Mouse (Mus musculus): ENCODE results near the gene Hat1. TPM values are rescaled to one million over a fixed set of nuclear protein-coding genes. Genes with fewer than 3 reads are reported as not detected.
"Not testable (repeated sequence)": the region's sequence is repeated elsewhere in the genome, so short reads cannot be mapped to it uniquely, and the experiment has no call there.

Hat1 gene
- polyA plus RNA-seq, 1 experiment from 2014 or later = 197 TPM

DNA sequence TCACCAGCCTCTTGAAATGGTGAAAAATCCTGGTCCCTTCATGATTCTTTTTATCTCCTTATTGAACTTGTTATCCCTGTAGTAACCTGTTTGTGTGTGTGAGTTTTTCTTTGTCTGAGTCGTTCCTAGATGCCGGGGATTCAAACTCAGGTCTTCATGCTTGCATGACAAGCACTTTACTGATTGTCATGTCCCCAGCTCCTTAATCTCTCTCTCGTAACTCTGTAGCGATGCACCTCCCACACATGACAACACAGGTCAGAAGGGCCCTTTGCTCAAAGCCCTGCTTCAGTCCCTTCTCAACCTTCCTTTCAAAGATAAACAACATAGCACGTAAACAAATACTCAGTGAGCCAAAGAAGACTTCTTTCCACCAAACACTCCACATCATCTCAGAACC is 30.4 kb upstream of the Hat1 start:
- 90% methylated on average over 5 of the region's 5 CpGs for WGBS
- H3K27me3 ChIP-seq (replicated peaks; ENCODE audit: low read depth, poor library complexity, severe bottlenecking) = no peaks in the 10 kb centered on the region
- H3K4me1 ChIP-seq = peaks cover 18% of the 10 kb centered on the region
- no peaks in the 10 kb centered on the region for H3K9me3 ChIP-seq
- no peak for DNase-seq (ENCODE audit: low spot score)
- H3K4me3 ChIP-seq = no peak overlapping the region
- no peak overlapping the region for H3K27ac ChIP-seq (replicated peaks)
- H3K36me3 ChIP-seq (replicated peaks) = peaks cover 13% of the 10 kb centered on the region

DNA sequence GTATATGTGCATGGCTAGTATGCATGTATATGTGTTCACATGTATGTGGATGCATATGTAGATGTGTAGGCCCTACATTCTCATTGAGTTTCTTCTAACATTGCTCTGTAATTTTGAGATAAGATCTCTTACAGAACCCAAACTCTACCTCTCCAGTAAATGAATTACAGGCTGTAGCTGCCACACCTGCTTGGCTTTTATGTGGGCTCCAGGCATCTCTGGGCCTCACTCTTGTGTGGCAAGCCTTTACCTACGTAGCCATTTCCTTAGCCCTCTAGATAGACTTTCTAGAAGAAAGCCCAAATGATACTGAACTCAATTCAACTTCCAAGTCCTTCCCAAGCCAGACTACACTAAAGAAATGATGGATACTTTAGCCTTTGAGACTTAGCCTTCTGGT is 28.6 kb upstream of the Hat1 start:
- 79% methylated on average over 1 of the region's 1 CpGs for WGBS
- Histone ChIP-seq H3K27ac (replicated peaks) (no peak overlapping the region), H3K36me3 (replicated peaks) (peaks cover 13% of the 10 kb centered on the region)

DNA sequence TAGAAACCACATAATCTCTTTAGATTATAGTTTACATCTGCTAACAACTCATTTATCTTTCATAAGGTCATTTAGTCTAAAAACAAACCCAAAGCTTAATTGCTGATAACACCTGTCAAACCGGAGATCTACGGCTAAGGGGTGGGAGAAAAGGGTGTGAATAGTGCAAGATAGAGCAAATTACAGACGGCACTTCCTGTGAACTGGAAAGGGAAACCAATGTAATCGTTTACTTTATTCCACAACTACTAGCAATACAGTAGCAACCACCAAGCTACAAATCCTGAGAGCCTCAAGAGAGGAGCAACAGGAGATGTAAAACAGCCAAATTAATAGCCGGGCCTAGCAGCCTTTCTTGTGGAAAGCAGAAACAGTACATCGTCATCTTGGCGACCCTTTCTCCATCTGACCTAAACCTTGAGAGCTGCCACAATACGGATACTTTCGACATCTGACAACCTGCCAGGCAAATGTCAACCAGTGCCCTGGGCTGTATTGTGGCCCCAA is 22.1 kb upstream of the Hat1 start:
- Histone ChIP-seq H3K4me3 (peak overlapping the region; percentile 89), H3K4me1 (peaks cover 23% of the 10 kb centered on the region), H3K9me3 (no peaks in the 10 kb centered on the region), H3K36me3 (replicated peaks) (peaks cover 3% of the 10 kb centered on the region), H3K27me3 (replicated peaks; ENCODE audit: low read depth, poor library complexity, severe bottlenecking) (no peaks in the 10 kb centered on the region), H3K27ac (replicated peaks) (peak overlapping the region; percentile 89)
- 32% methylated on average over 9 of the region's 9 CpGs for WGBS
- no peak for DNase-seq (ENCODE audit: low spot score)

More for the DNA sequence above, 28.6 kb upstream of the Hat1 start:
- H3K27me3 ChIP-seq (replicated peaks; ENCODE audit: low read depth, poor library complexity, severe bottlenecking) = no peaks in the 10 kb centered on the region
- H3K4me1 ChIP-seq = peaks cover 11% of the 10 kb centered on the region
- H3K9me3 ChIP-seq = no peaks in the 10 kb centered on the region
- DNase-seq (ENCODE audit: low spot score) = no peak
- no peak overlapping the region for H3K4me3 ChIP-seq

DNA sequence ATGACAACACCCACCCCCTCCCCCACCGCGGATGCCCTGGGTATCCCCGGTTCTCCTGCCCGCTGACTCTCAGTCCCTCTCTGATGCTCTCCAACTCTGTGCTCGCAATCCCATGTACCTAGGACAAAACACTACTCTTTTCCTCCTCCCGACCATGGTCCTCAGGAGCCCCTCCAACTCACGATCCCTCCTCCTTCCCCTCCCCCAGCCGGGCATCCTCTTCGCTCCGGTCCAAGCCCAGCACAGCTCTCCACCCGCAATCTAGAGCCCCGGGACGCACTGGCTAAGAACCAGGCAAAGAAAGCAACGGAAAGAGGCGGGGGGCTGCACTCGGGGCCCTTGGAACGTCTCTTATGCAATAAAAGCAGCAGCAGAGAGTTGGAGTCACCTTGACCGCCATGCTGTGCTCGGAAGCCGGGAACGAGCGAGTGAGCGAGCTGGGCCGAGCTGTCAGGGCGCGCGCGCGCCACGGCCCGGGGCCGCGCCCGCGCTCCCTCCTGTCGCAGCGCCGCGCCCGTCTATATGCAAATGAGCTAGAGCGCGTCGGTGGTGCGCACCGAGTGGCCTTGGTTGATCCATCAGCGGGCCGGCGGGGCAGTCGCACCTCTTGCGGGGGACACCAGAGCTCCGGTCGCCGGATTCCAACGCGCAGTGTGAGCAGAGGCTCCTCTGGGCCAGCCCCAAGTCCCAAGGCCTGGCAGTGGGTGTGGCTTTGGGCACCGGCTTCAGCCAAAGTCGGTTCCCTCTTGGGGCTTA is 21.5 kb upstream of the Hat1 start, which contains the start of gene Slc25a12:
TSS of gene Slc25a12 (minus strand) at position 625 of the 756 bp plus-strand sequence.
- Histone ChIP-seq H3K9me3 (no peaks in the 10 kb centered on the region), H3K27ac (replicated peaks) (peak within 1 kb of the TSS; percentile 89), H3K4me3 (peak within 1 kb of the TSS; percentile 89), H3K27me3 (replicated peaks; ENCODE audit: low read depth, poor library complexity, severe bottlenecking) (no peaks in the 10 kb centered on the region), H3K4me1 (peaks cover 23% of the 10 kb centered on the region), H3K36me3 (replicated peaks) (no peaks in the 10 kb centered on the region)
- DNase-seq (ENCODE audit: low spot score) = peak; percentile 89
- WGBS = under 1% methylated on average over 57 of the region's 57 CpGs

DNA sequence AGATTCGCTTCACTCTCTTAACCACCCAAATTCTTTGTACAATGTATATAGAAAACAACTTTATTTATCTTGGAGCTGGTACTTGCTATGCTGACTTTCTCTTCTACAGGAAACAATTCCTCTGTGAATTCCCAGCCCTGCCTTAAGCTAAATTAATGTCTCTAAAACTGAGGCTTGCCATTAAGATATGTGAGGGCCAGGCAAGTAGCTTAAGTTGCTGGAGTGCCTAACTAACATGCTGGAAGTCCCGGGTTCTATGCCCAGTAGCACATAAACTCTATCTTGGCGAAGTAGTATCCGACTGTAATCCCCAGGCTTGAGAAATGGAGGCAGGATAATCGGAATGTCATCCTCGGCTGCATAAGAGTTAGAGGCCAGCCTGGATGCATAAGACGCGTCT is 20.7 kb upstream of the Hat1 start:
- 40% methylated on average over 8 of the region's 8 CpGs for WGBS
- no peaks in the 10 kb centered on the region for H3K36me3 ChIP-seq (replicated peaks)
- H3K9me3 ChIP-seq = no peaks in the 10 kb centered on the region
- H3K27me3 ChIP-seq (replicated peaks; ENCODE audit: low read depth, poor library complexity, severe bottlenecking) = no peaks in the 10 kb centered on the region
- H3K4me3 ChIP-seq = peak overlapping the region; percentile 89
- no peak for DNase-seq (ENCODE audit: low spot score)
- no peak overlapping the region for H3K27ac ChIP-seq (replicated peaks)
- H3K4me1 ChIP-seq = peaks cover 23% of the 10 kb centered on the region

GRCm38 (mm10) chr2:71371790-71372189 is 17.0 kb upstream of the Hat1 start:
- 89% methylated on average over 5 of the region's 5 CpGs for whole genome bisulfite sequencing
- peaks cover 28% of the 10 kb centered on the region for H3K4me1 ChIP-seq
- no peaks in the 10 kb centered on the region for H3K27me3 ChIP-seq (replicated peaks; ENCODE audit: low read depth, poor library complexity, severe bottlenecking)
- no peaks in the 10 kb centered on the region for H3K36me3 ChIP-seq (replicated peaks)
- no peak overlapping the region for H3K27ac ChIP-seq (replicated peaks)
- no peak overlapping the region for H3K4me3 ChIP-seq
- no peaks in the 10 kb centered on the region for H3K9me3 ChIP-seq
- no peak for DNase-seq (ENCODE audit: low spot score)

- not testable (repeated sequence) for H3K36me3 ChIP-seq (replicated peaks); H3K27ac ChIP-seq (replicated peaks); H3K9me3 ChIP-seq; H3K4me3 ChIP-seq; DNase-seq (ENCODE audit: low spot score); H3K27me3 ChIP-seq (replicated peaks; ENCODE audit: low read depth, poor library complexity, severe bottlenecking)
- peaks cover 25% of the 10 kb centered on the region for H3K4me1 ChIP-seq
- WGBS = 90% methylated on average over 4 of the region's 4 CpGs
These were observed 16.5 kb upstream of the Hat1 start for GRCm38 (mm10) chr2:71372261-71372660.

DNA sequence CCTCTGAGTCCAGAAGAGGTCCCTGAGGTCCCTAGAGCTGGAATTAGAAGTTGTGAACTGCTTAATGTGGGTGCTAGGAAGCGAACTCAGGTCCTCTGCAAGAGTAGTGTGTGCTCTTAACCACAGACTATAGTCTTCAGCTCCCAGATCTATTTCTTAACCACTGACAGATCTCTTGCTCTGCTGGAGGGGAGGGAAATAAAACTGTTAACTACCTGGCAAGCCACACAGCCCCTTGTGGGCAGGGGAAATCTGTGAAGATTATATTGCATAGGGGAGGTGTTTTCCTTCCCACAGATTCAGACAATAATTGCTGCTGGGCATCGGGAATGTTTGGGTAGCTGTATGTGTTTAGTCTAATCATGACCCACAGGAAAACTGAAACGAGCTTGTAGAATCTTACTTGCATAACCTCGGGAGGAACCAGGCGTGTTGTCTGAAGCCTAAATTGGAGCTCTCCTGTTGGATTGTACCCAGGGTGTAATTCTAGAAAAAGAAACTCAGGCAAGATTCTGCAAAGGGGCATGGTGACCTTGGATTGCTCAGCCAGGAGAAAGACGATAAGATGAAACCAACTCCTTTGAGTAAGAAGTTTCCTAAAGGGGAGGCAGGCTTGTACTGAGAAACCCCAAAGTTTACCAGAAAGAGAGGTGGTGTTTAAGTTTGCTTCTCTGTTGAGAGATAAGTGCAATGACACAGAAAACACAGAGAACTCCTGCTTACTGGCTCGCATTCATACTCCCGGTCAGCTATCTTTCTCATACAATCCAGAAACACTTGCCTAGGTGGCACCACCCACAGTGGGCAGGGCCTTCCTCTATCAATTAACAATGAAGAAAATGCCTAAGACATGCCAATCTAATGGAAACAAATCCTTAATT is 14.2 kb upstream of the Hat1 start:
- Histone ChIP-seq H3K4me3 (no peak overlapping the region), H3K27ac (replicated peaks) (no peak overlapping the region), H3K27me3 (replicated peaks; ENCODE audit: low read depth, poor library complexity, severe bottlenecking) (no peaks in the 10 kb centered on the region), H3K36me3 (replicated peaks) (no peaks in the 10 kb centered on the region), H3K9me3 (no peaks in the 10 kb centered on the region), H3K4me1 (peaks cover 15% of the 10 kb centered on the region)
- 59% methylated on average over 8 of the region's 8 CpGs for WGBS
- peak; percentile 22 for DNase-seq (ENCODE audit: low spot score)

DNA sequence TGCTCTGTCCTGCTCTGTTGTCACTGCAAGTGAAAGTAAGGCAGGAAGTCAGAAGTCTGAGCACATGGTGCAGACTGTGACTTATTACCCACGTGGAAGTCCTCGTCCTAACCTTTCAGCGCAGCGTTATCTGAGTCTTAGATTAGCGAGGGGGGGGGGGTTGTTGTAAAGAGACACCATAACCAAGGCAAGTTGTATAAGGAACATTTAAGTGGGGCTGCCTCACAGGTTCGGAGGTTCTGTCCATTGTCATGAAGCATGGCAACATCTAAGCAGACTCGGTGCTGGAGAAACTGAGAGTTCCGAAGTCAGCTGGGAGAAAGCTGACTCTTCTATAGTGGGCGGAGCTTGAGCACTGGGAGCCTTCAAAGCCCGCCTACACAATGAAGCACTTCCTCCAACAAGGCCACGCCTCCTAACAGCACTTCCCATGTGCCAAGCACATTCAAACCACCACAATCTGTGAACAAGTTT is 12.3 kb upstream of the Hat1 start:
- Histone ChIP-seq H3K9me3 (no peaks in the 10 kb centered on the region), H3K4me1 (peaks cover 15% of the 10 kb centered on the region), H3K27ac (replicated peaks) (peak overlapping the region; percentile 48; the same call in 1 of the 2 replicates), H3K27me3 (replicated peaks; ENCODE audit: low read depth, poor library complexity, severe bottlenecking) (no peaks in the 10 kb centered on the region), H3K36me3 (replicated peaks) (no peaks in the 10 kb centered on the region), H3K4me3 (peak overlapping the region; percentile 13; the same call in 1 of the 2 replicates)
- 53% methylated on average over 11 of the region's 11 CpGs for WGBS
- no peak for DNase-seq (ENCODE audit: low spot score)

- Histone ChIP-seq H3K27me3 (replicated peaks; ENCODE audit: low read depth, poor library complexity, severe bottlenecking) (no peaks in the 10 kb centered on the region), H3K4me3 (no peak overlapping the region), H3K27ac (replicated peaks) (no peak overlapping the region), H3K36me3 (replicated peaks) (no peaks in the 10 kb centered on the region), H3K4me1 (peaks cover 15% of the 10 kb centered on the region), H3K9me3 (no peaks in the 10 kb centered on the region)
- no peak for DNase-seq (ENCODE audit: low spot score)
- 90% methylated on average over 5 of the region's 5 CpGs for WGBS
These were observed 11.3 kb upstream of the Hat1 start for GRCm38 (mm10) chr2:71377426-71377825.

GRCm38 (mm10) chr2:71381962-71382361 is 6.8 kb upstream of the Hat1 start:
- Histone ChIP-seq H3K27me3 (replicated peaks; ENCODE audit: low read depth, poor library complexity, severe bottlenecking) (no peaks in the 10 kb centered on the region), H3K4me3 (no peak overlapping the region), H3K27ac (replicated peaks) (no peak overlapping the region), H3K9me3 (no peaks in the 10 kb centered on the region), H3K4me1 (peaks cover 6% of the 10 kb centered on the region), H3K36me3 (replicated peaks) (no peaks in the 10 kb centered on the region)
- no peak for DNase-seq (ENCODE audit: low spot score)
- 84% methylated on average over 4 of the region's 4 CpGs for WGBS

DNA sequence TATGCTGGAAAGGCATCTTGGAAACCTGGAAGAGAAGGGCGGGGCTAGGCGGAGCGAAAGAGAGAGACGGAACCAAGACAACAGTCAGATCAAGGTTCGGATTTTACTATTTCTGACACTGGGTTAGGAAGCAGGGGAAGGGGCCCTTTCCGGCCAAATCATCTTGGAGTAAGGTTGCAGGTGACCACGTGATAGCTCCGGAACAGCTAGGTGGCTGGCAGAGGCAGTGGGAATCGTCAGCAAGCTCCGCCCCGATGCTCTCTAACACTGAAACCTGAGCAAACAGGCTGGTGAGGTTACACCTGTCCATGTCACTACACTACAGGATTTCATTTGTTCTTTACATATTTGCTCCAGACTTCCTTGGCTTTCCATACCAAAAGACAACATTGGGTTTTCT is 4.9 kb upstream of the Hat1 start:
- WGBS = 41% methylated on average over 11 of the region's 11 CpGs
- Histone ChIP-seq H3K27ac (replicated peaks) (no peak overlapping the region), H3K27me3 (replicated peaks; ENCODE audit: low read depth, poor library complexity, severe bottlenecking) (no peaks in the 10 kb centered on the region), H3K36me3 (replicated peaks) (no peaks in the 10 kb centered on the region), H3K9me3 (no peaks in the 10 kb centered on the region), H3K4me3 (peak overlapping the region; percentile 19; the same call in 1 of the 2 replicates), H3K4me1 (peaks cover 15% of the 10 kb centered on the region)
- DNase-seq (ENCODE audit: low spot score) = peak; percentile 16

Measured in embryonic facial prominence, embryonic 10.5 days (tissue).